Mouse (Mus musculus): ENCODE data around the gene Lkaaear1. TPM values are rescaled to one million over a fixed set of nuclear protein-coding genes. Genes with fewer than 3 reads are reported as not detected.

The Lkaaear1 gene
- not detected in 2 replicates for polyA plus RNA-seq (2015; fragmentation: Nextera tagmentation; extraction: Ambion mirVana)

DNA sequence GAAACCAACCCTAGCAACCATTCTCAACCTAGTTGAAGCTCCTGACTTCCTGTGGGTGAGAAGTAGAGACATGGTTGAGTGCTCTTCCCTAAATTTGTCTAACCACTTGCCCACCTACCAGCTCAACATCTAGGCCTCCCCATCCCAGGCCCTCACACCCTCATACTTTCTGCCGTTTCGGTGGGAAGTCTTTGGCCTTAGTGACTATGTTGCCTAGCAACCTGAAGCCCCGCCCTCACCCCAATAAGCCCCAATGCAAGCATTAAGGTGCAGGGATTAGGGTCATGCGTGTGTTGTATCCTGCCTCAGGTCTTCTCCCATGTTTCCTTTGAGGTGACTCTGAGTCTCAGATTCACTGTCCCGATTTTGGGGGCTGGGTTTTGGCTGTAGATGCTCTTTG lies at the start of gene Lkaaear1:
Gene Lkaaear1, minus strand, starts transcription at position 202 of the 400 bp plus-strand sequence.
- no peak for ATAC-seq (replicated peaks)
- no peaks in the 10 kb centered on the region for H3K9me3 ChIP-seq
- 37% methylated on average over 5 of the region's 5 CpGs for WGBS
- H3K4me1 ChIP-seq: peaks cover 7% of the 10 kb centered on the region
- no peaks in the 10 kb centered on the region for H3K36me3 ChIP-seq
- H3K4me2 ChIP-seq (replicated peaks): no peak within 1 kb of the TSS
- no peak within 1 kb of the TSS for H3K4me3 ChIP-seq
- no peaks in the 10 kb centered on the region for H3K27me3 ChIP-seq
- H3K27ac ChIP-seq (replicated peaks): no peak within 1 kb of the TSS
- H3K9ac ChIP-seq (replicated peaks): no peak within 1 kb of the TSS

DNA sequence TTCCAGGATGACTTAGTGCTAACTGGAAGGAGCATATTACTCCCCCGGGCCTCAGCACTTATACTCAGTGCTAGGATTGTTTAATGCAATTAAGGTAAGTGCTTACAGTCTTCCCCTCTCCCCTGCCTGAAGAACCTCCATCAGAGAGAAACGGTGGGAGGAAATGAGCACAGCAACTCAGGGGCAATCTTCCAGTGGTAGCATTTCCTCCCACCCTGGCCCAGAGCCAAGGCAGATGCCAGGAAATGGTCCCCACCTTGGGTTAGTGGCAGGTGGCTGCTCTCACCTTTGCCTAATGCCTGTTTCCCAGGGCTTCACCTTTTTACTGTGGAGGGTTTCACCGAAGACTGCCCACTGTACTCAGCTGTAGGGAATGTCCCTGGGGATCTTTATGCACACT lies 31.8 kb upstream of the Lkaaear1 start:
- no peak overlapping the region for H3K4me2 ChIP-seq (replicated peaks)
- WGBS: 79% methylated on average over 3 of the region's 3 CpGs
- H3K9me3 ChIP-seq: no peaks in the 10 kb centered on the region
- no peak overlapping the region for H3K27ac ChIP-seq (replicated peaks)
- H3K36me3 ChIP-seq: no peaks in the 10 kb centered on the region
- H3K9ac ChIP-seq (replicated peaks): no peak overlapping the region
- H3K4me3 ChIP-seq: no peak overlapping the region
- H3K27me3 ChIP-seq: no peaks in the 10 kb centered on the region
- ATAC-seq (replicated peaks): no peak
- H3K4me1 ChIP-seq: peaks cover 8% of the 10 kb centered on the region; the same call in 1 of the 2 replicates

DNA sequence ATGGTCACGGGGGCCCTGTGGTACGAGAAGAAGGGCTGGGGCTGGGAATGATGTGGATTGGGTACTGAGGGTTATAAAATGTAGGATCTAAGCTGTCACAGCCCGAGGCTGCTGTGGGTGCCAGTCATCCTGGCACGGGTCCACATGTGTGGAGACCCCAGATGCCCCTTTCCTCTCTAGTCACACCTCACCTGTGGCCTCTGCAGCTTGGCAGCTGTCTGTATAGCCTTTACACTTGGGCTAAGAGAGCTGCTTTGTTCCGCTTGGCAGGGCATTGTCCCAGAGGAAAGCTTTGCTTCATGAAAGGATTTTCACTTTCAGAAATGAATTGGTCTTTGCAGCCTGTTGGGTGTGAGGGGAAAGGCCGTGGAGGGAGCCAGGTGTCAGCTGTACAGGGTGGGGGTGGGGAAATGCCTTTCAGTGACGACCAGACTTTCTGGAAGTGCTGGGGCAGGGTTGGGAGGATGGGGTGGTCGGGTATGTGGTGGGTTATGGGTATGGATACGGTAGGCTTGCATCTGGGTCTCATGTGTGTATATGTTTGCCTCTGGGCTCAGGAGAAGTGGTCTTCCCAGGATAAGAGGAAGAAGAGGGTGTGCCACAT lies 29.5 kb upstream of the Lkaaear1 start:
- ATAC-seq (replicated peaks): no peak
- H3K9ac ChIP-seq (replicated peaks): no peak overlapping the region
- peaks cover 8% of the 10 kb centered on the region; the same call in 1 of the 2 replicates for H3K4me1 ChIP-seq
- no peaks in the 10 kb centered on the region for H3K36me3 ChIP-seq
- 30% methylated on average over 9 of the region's 9 CpGs for WGBS
- H3K9me3 ChIP-seq: no peaks in the 10 kb centered on the region
- no peaks in the 10 kb centered on the region for H3K27me3 ChIP-seq
- no peak overlapping the region for H3K4me2 ChIP-seq (replicated peaks)
- H3K4me3 ChIP-seq: no peak overlapping the region
- H3K27ac ChIP-seq (replicated peaks): peak overlapping the region; percentile 23; the same call in 1 of the 2 replicates

DNA sequence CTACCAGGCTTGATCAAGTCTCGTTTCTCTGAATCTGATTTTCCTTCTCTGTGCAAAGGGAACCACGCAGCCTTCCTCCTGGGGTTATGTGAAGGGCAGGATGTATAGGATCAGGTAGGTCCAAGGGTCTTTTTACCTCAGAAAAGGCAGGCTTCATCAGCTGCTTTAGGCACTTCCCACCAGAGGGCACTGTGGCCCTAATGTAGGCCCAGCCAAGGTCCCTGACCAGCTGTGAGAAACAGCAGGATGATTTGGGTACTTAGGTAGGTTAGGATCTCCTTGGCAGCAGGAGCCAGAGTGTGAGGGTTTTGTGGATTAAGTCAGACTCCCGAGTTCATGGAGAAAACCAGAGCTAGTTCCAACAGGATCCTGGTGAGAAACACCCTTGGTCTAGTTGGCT lies 24.0 kb upstream of the Lkaaear1 start:
- Histone ChIP-seq H3K4me2 (replicated peaks) (no peak overlapping the region), H3K9me3 (no peaks in the 10 kb centered on the region), H3K27me3 (no peaks in the 10 kb centered on the region), H3K4me1 (peaks cover 12% of the 10 kb centered on the region), H3K4me3 (no peak overlapping the region), H3K27ac (replicated peaks) (no peak overlapping the region), H3K9ac (replicated peaks) (no peak overlapping the region), H3K36me3 (peaks cover 16% of the 10 kb centered on the region)
- WGBS: 18% methylated on average over 3 of the region's 3 CpGs
- ATAC-seq (replicated peaks): peak; percentile 38; the same call in 1 of the 2 replicates

DNA sequence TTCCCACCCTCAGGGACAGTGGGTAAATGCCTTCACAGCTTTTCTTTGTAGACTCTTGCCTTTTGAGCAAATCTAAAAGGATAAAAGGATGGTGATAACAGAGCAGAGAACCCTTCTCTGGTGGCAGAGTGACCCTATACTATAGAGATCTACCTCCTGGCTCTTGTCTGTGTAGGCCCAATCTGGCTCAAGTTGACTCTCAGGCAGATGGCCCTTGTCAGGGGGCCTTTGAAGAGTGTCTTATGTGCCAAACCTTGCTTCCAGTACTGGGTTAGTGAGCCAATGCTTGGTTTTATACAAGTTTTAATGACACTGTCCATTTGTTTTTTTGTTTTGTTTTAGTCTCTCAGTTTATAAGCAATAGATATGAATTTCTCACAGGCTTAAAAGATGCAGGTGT lies 23.0 kb upstream of the Lkaaear1 start:
- Histone ChIP-seq H3K36me3 (peaks cover 16% of the 10 kb centered on the region), H3K9me3 (no peaks in the 10 kb centered on the region), H3K4me3 (no peak overlapping the region), H3K4me2 (replicated peaks) (no peak overlapping the region), H3K27me3 (no peaks in the 10 kb centered on the region), H3K9ac (replicated peaks) (no peak overlapping the region), H3K27ac (replicated peaks) (no peak overlapping the region), H3K4me1 (peaks cover 18% of the 10 kb centered on the region)
- no peak for ATAC-seq (replicated peaks)

DNA sequence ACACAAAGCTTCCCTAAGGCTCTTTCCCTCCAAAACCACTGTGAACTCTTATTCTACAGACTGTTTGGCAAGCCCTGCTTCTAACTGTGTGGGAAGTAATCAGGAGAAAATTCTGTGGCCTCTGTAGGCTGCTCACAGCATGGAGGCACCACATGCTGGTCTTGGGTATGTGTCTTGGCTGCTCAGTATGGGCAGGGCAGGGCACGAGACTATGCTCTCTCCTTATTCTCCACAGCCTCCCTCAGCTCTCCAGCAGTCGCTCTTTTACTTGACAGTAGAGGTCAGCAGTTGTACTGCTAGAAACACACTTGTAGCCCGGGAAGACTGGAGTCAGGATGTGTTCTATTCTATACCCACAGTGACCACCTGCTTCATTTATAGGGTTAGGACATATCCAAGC lies 21.8 kb upstream of the Lkaaear1 start:
- H3K4me3 ChIP-seq: no peak overlapping the region
- peaks cover 16% of the 10 kb centered on the region for H3K36me3 ChIP-seq
- peaks cover 29% of the 10 kb centered on the region for H3K4me1 ChIP-seq
- no peak overlapping the region for H3K27ac ChIP-seq (replicated peaks)
- H3K4me2 ChIP-seq (replicated peaks): no peak overlapping the region
- H3K27me3 ChIP-seq: no peaks in the 10 kb centered on the region
- H3K9me3 ChIP-seq: no peaks in the 10 kb centered on the region
- 37% methylated on average over 3 of the region's 3 CpGs for WGBS
- H3K9ac ChIP-seq (replicated peaks): no peak overlapping the region
- ATAC-seq (replicated peaks): no peak

DNA sequence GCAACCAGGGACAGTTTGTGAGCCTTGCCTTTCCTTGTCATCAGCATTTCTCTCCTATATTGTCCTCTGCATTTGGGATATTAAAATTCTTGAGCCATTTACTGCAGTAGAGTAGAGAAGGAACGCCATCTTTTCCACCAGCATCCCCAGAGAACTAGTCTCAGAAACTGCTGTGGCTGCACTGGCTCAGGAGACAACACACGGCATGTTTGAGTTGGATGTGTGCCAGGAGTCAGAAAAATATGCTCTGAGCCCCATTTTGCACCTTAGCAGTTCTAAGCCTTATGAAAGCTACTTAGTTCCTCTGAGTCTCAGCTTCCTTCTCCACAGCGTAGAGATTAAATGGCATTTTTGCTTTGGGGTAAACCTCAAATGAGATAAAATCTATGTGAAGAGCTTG lies 18.7 kb upstream of the Lkaaear1 start:
- Histone ChIP-seq H3K9ac (replicated peaks) (no peak overlapping the region), H3K4me3 (0 out of 2 replicates have a peak overlapping the region, but pooled peaks have one; percentile 3), H3K27me3 (no peaks in the 10 kb centered on the region), H3K27ac (replicated peaks) (no peak overlapping the region), H3K36me3 (peaks cover 16% of the 10 kb centered on the region), H3K4me2 (replicated peaks) (peak overlapping the region; percentile 54), H3K4me1 (peaks cover 45% of the 10 kb centered on the region), H3K9me3 (no peaks in the 10 kb centered on the region)
- no peak for ATAC-seq (replicated peaks)
- WGBS: 62% methylated on average over 3 of the region's 3 CpGs

DNA sequence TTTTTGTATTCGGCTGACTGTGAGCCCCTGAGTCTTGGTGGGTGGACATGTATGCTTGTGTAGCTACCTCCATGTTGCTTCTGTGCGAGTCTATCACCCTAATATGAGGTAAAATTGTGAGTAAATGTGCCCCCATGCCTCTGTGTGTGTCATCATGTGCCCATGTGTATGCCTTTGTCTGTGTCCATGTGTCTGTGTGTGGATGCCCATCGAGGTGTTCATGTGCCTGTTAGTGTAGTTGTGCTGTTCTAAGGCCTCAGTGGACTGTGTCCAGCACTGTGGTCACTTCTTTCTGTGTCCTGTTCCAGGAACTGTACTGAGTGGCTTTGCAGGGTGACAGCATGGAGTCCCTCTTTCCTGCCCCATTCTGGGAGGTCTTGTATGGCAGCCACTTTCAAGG lies 17.1 kb upstream of the Lkaaear1 start:
- 47% methylated on average over 3 of the region's 3 CpGs for WGBS
- peak overlapping the region; percentile 87 for H3K27ac ChIP-seq (replicated peaks)
- no peaks in the 10 kb centered on the region for H3K9me3 ChIP-seq
- H3K4me1 ChIP-seq: peaks cover 42% of the 10 kb centered on the region
- ATAC-seq (replicated peaks): peak; percentile 20
- H3K27me3 ChIP-seq: no peaks in the 10 kb centered on the region
- peaks cover 16% of the 10 kb centered on the region for H3K36me3 ChIP-seq
- H3K9ac ChIP-seq (replicated peaks): peak overlapping the region; percentile 65
- peak overlapping the region; percentile 50 for H3K4me3 ChIP-seq
- H3K4me2 ChIP-seq (replicated peaks): peak overlapping the region; percentile 54

DNA sequence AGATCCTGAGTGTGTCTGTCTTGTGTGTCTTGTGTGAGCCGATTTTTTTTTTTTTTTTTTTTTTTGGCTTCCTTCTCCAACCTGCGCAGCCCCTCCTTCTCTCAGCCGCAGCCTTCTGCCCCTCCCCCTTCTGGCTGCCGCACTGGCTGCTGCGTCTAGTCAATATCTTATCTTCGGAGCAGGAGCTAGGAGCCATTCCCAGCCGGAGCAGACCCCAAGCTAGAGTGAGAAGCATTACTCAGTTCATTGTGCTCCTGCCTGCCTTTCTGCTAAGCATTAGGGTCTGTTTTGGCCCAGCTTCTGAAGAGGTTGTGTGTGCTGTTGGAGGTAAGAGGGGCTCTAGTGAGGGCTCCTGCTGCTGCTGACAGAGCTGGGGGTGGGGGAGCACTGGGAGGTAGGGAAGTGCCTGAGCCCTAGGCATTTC lies 16.7 kb upstream of the Lkaaear1 start, which contains the start of gene Oprl1:
Gene Oprl1, plus strand, starts transcription at position 114 of the 424 bp plus-strand sequence.
- WGBS: 0% methylated on average over 7 of the region's 7 CpGs
- peak; percentile 85 for ATAC-seq (replicated peaks)
- H3K4me3 ChIP-seq: peak within 1 kb of the TSS; percentile 50
- H3K4me1 ChIP-seq: peaks cover 42% of the 10 kb centered on the region
- peak within 1 kb of the TSS; percentile 87 for H3K27ac ChIP-seq (replicated peaks)
- H3K4me2 ChIP-seq (replicated peaks): peak within 1 kb of the TSS; percentile 54
- H3K9ac ChIP-seq (replicated peaks): peak within 1 kb of the TSS; percentile 65
- no peaks in the 10 kb centered on the region for H3K27me3 ChIP-seq
- peaks cover 14% of the 10 kb centered on the region for H3K36me3 ChIP-seq
- no peaks in the 10 kb centered on the region for H3K9me3 ChIP-seq

DNA sequence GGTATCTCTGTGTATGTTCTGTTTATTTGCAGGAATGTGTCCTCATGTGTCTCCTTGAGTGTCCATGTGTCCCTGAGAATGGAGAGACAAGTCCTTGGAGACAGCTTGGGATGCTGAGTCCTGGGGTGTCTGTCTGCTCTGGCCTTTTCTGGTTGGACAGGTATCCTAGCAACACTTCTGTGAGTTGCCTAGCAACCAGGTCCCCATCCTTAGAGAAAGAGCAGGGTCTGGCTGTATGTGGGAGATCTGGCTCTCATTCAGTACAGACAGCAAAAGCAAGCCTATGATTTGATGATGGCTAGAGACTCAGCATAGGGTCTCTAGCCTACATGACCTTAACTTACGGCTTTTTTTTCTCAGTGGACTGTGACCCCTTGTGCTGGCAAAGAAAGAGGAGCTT lies 15.5 kb upstream of the Lkaaear1 start:
- Histone ChIP-seq H3K9me3 (no peaks in the 10 kb centered on the region), H3K27me3 (no peaks in the 10 kb centered on the region), H3K4me1 (peaks cover 42% of the 10 kb centered on the region), H3K4me2 (replicated peaks) (no peak overlapping the region), H3K27ac (replicated peaks) (peak overlapping the region; percentile 87), H3K9ac (replicated peaks) (no peak overlapping the region), H3K36me3 (peaks cover 4% of the 10 kb centered on the region; the same call in 1 of the 2 replicates), H3K4me3 (no peak overlapping the region)
- WGBS: 80% methylated on average over 1 of the region's 1 CpGs
- peak; percentile 67 for ATAC-seq (replicated peaks)

DNA sequence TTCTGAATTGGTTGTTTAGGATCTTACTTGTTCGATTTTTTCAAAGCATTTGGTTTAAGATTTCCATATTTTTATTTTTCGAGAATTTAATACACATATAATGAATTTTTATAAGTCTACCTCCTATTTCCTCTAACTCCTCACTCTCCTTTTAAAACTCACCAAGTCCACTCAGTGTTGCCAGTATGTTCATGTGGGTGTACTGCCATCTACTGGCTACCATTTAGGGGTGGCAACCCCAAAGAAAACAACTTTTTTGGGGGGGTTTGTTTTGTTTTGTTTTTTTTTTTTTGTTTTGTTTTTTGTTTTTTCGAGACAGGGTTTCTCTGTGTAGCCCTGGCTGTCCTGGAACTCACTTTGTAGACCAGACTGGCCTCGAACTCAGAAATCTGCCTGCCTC lies 8.4 kb upstream of the Lkaaear1 start:
- Histone ChIP-seq H3K9ac (replicated peaks) (no peak overlapping the region), H3K27me3 (no peaks in the 10 kb centered on the region), H3K36me3 (no peaks in the 10 kb centered on the region), H3K27ac (replicated peaks) (no peak overlapping the region), H3K9me3 (no peaks in the 10 kb centered on the region), H3K4me2 (replicated peaks) (no peak overlapping the region), H3K4me3 (no peak overlapping the region), H3K4me1 (no peaks in the 10 kb centered on the region)
- ATAC-seq (replicated peaks): no peak
- WGBS: 44% methylated on average over 4 of the region's 4 CpGs

DNA sequence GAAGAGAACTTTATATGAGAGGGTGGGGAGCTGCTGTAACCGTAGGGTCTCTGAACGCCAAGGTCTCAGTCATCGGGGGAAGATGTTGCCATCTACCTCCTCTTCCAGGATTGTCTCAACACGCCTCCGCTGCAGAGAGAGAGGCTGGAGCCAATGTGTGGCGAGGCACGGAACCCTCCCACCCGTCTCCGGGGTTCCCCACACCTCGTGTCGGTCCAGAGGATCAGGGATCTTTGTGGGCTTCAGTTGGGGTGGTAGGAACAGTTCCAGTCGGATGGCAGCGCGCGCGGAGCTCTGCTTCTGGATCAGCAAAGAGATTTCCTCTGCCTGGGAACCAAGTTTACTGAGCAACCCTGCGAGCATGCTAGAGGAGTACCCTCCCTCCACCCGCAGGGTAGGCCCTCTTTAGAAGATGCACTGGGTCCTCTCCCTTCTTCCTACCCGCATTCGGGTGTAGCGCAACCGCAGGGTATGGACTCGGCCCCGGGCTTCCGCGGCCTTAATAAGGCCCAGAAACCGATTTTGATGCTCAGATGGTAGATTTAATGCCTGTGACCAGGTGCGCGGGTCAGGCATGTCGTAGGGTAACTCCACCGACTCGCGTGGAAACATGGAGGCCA lies 1.3 kb downstream of the Lkaaear1 start:
- ATAC-seq (replicated peaks): no peak
- 79% methylated on average over 33 of the region's 33 CpGs for WGBS
- Histone ChIP-seq H3K4me3 (no peak overlapping the region), H3K27ac (replicated peaks) (no peak overlapping the region), H3K9me3 (no peaks in the 10 kb centered on the region), H3K9ac (replicated peaks) (no peak overlapping the region), H3K4me1 (peaks cover 20% of the 10 kb centered on the region), H3K36me3 (no peaks in the 10 kb centered on the region), H3K4me2 (replicated peaks) (no peak overlapping the region), H3K27me3 (no peaks in the 10 kb centered on the region)
